Mouse (Mus musculus) embryonic facial prominence, embryonic 11.5 days (tissue): Measurements from ENCODE around the gene Gna14. TPM values are rescaled to one million over a fixed set of nuclear protein-coding genes. Genes with fewer than 3 reads are reported as not detected.

ENCODE experiments used
- ATAC-seq: fragments of 200-750 bp; cut with Nextera tagmentation; replicated peaks from 2 replicates; pipeline ENCODE4 v1.8.0; 2017; ENCODE audit warnings: low read depth; ENCODE audit not compliant: insufficient number of reproducible peaks, low FRiP score, low TSS enrichment
- DNase-seq: peaks from one replicate; pipeline ENCODE4 v3.0.0-alpha.2; 2015; ENCODE audit warnings: low spot score
- H3K27ac ChIP-seq: fragments of 300-500 bp; sonication (generic); replicated peaks from 2 replicates; pipeline ENCODE4 v1.5.1; 2014; ENCODE audit warnings: mild to moderate bottlenecking, low read depth, low read length, control low read depth
- H3K27me3 ChIP-seq: fragments of 300-500 bp; sonication (generic); 2 replicates; pipeline ENCODE4 v1.6.1; 2014; ENCODE audit warnings: mild to moderate bottlenecking, low read length, moderate library complexity, mixed read lengths; ENCODE audit not compliant: control insufficient read depth, insufficient read depth
- H3K36me3 ChIP-seq: fragments of 300-500 bp; sonication (generic); replicated peaks from 2 replicates; pipeline ENCODE4 v1.6.1; 2014; ENCODE audit warnings: low read depth, mild to moderate bottlenecking, low read length, moderate library complexity, mixed read lengths; ENCODE audit not compliant: control insufficient read depth, insufficient read depth
- H3K4me1 ChIP-seq: fragments of 300-500 bp; sonication (generic); 2 replicates; pipeline ENCODE4 v1.6.1; 2014; ENCODE audit warnings: low read length, mixed read lengths; ENCODE audit not compliant: control insufficient read depth, insufficient read depth
- H3K4me2 ChIP-seq: fragments of 300-500 bp; sonication (generic); 2 replicates; pipeline ENCODE4 v1.6.1; 2014; ENCODE audit warnings: low read depth, mild to moderate bottlenecking, control low read depth, low read length, moderate library complexity
- H3K4me3 ChIP-seq: fragments of 300-500 bp; sonication (generic); 2 replicates; pipeline ENCODE4 v1.5.1; 2014; ENCODE audit warnings: low read depth, low read length, control low read depth
- H3K9ac ChIP-seq: fragments of 300-500 bp; sonication (generic); replicated peaks from 2 replicates; pipeline ENCODE4 v1.6.1; 2014; ENCODE audit warnings: mild to moderate bottlenecking, control low read depth, low read length
- H3K9me3 ChIP-seq: fragments of 300-500 bp; sonication (generic); replicated peaks from 2 replicates; pipeline ENCODE4 v1.6.1; 2016; ENCODE audit warnings: mild to moderate bottlenecking, low read length, inconsistent platforms, mixed read lengths; ENCODE audit not compliant: control insufficient read depth
- WGBS: fragments of 180-500 bp; shearing (Covaris S2); extraction: QIAGEN DNeasy Blood & Tissue Kit; methylation state at CpG from one replicate; pipeline ENCODE4 v1.1.7; 2014; 5-methylcytosine and 5-hydroxymethylcytosine counted together
- polyA plus RNA-seq: library from polyadenylated mRNA; unstranded; fragments of >200 nt; fragmentation: Nextera tagmentation; extraction: Ambion mirVana; gene quantifications from 2 replicates; pipeline ENCODE4 v1.2.1, GENCODE M21; 2014

The Gna14 gene
- polyA plus RNA-seq, 1 experiment from 2014 or later, result 0.90 TPM

- no peak for ATAC-seq
- no peaks in the 10 kb centered on the region for H3K9me3 ChIP-seq
- no peak overlapping the region for H3K9ac ChIP-seq
- 84% methylated on average over 9 of the region's 9 CpGs for WGBS
- no peak overlapping the region for H3K4me3 ChIP-seq
- H3K27me3 ChIP-seq, result no peaks in the 10 kb centered on the region
- no peak for DNase-seq
- H3K4me2 ChIP-seq, result no peak overlapping the region
- no peaks in the 10 kb centered on the region for H3K36me3 ChIP-seq
- no peaks in the 10 kb centered on the region for H3K4me1 ChIP-seq
- H3K27ac ChIP-seq, result no peak overlapping the region
Observed at GRCm38 (mm10) chr19:16526302-16526880, 90.8 kb downstream of the Gna14 start.

GRCm38 (mm10) chr19:16527031-16527430, 91.5 kb downstream of the Gna14 start:
- no peak overlapping the region for H3K4me3 ChIP-seq
- DNase-seq, result no peak
- no peaks in the 10 kb centered on the region for H3K9me3 ChIP-seq
- no peak overlapping the region for H3K27ac ChIP-seq
- no peaks in the 10 kb centered on the region for H3K4me1 ChIP-seq
- no peak overlapping the region for H3K9ac ChIP-seq
- WGBS, result 62% methylated on average over 5 of the region's 5 CpGs
- H3K4me2 ChIP-seq, result no peak overlapping the region
- no peak for ATAC-seq
- no peaks in the 10 kb centered on the region for H3K27me3 ChIP-seq
- H3K36me3 ChIP-seq, result no peaks in the 10 kb centered on the region

GRCm38 (mm10) chr19:16528225-16528828, 92.8 kb downstream of the Gna14 start:
- Histone ChIP-seq H3K9me3 (no peaks in the 10 kb centered on the region), H3K27me3 (no peaks in the 10 kb centered on the region), H3K4me3 (no peak overlapping the region), H3K4me1 (no peaks in the 10 kb centered on the region), H3K4me2 (no peak overlapping the region), H3K9ac (no peak overlapping the region), H3K27ac (no peak overlapping the region), H3K36me3 (no peaks in the 10 kb centered on the region)
- 75% methylated on average over 3 of the region's 3 CpGs for WGBS
- no peak for DNase-seq
- ATAC-seq, result no peak

- Histone ChIP-seq H3K4me3 (no peak overlapping the region), H3K4me2 (no peak overlapping the region), H3K27ac (no peak overlapping the region), H3K36me3 (no peaks in the 10 kb centered on the region), H3K9ac (no peak overlapping the region), H3K9me3 (no peaks in the 10 kb centered on the region), H3K4me1 (no peaks in the 10 kb centered on the region), H3K27me3 (no peaks in the 10 kb centered on the region)
- no peak for DNase-seq
- no peak for ATAC-seq
Observed at GRCm38 (mm10) chr19:16529293-16529920, 93.8 kb downstream of the Gna14 start.

GRCm38 (mm10) chr19:16529999-16530398, 94.4 kb downstream of the Gna14 start:
- no peak for DNase-seq
- ATAC-seq, result no peak
- 83% methylated on average over 4 of the region's 4 CpGs for whole genome bisulfite sequencing

GRCm38 (mm10) chr19:16534311-16534710, 98.7 kb downstream of the Gna14 start:
- WGBS, result 87% methylated on average over 2 of the region's 2 CpGs
- DNase-seq, result no peak

More at GRCm38 (mm10) chr19:16529999-16530398, 94.4 kb downstream of the Gna14 start:
- Histone ChIP-seq H3K4me1 (no peaks in the 10 kb centered on the region), H3K9ac (no peak overlapping the region), H3K4me3 (no peak overlapping the region), H3K9me3 (no peaks in the 10 kb centered on the region), H3K36me3 (no peaks in the 10 kb centered on the region), H3K27me3 (no peaks in the 10 kb centered on the region), H3K4me2 (no peak overlapping the region), H3K27ac (no peak overlapping the region)

GRCm38 (mm10) chr19:16538416-16538815, 102.9 kb downstream of the Gna14 start:
- DNase-seq (no peak), ATAC-seq (no peak)
- no peak overlapping the region for H3K27ac ChIP-seq
- no peaks in the 10 kb centered on the region for H3K9me3 ChIP-seq
- no peaks in the 10 kb centered on the region for H3K36me3 ChIP-seq
- H3K27me3 ChIP-seq, result no peaks in the 10 kb centered on the region
- no peak overlapping the region for H3K9ac ChIP-seq
- H3K4me1 ChIP-seq, result no peaks in the 10 kb centered on the region
- 89% methylated on average over 2 of the region's 2 CpGs for WGBS
- H3K4me2 ChIP-seq, result no peak overlapping the region
- no peak overlapping the region for H3K4me3 ChIP-seq

More at GRCm38 (mm10) chr19:16534311-16534710, 98.7 kb downstream of the Gna14 start:
- no peak overlapping the region for H3K27ac ChIP-seq
- H3K9me3 ChIP-seq, result no peaks in the 10 kb centered on the region
- no peaks in the 10 kb centered on the region for H3K4me1 ChIP-seq
- H3K4me2 ChIP-seq, result no peak overlapping the region
- no peaks in the 10 kb centered on the region for H3K36me3 ChIP-seq
- H3K9ac ChIP-seq, result no peak overlapping the region
- no peaks in the 10 kb centered on the region for H3K27me3 ChIP-seq
- H3K4me3 ChIP-seq, result no peak overlapping the region
- ATAC-seq, result no peak

- no peaks in the 10 kb centered on the region for H3K9me3 ChIP-seq
- H3K36me3 ChIP-seq, result no peaks in the 10 kb centered on the region
- no peak overlapping the region for H3K4me2 ChIP-seq
- WGBS, result 88% methylated on average over 4 of the region's 4 CpGs
- no peak for DNase-seq
- H3K9ac ChIP-seq, result no peak overlapping the region
- no peak overlapping the region for H3K4me3 ChIP-seq
- H3K27ac ChIP-seq, result no peak overlapping the region
- H3K4me1 ChIP-seq, result no peaks in the 10 kb centered on the region
- no peak for ATAC-seq
- H3K27me3 ChIP-seq, result no peaks in the 10 kb centered on the region
Observed at GRCm38 (mm10) chr19:16543688-16544087, 108.1 kb downstream of the Gna14 start.
